Mouse (Mus musculus): ENCODE data around the gene Gne. TPM values are rescaled to one million over a fixed set of nuclear protein-coding genes. Genes with fewer than 3 reads are reported as not detected.

Gne gene
- polyA plus RNA-seq, 1 experiment, result 11.5 TPM

- TF ChIP-seq CTCF (IDR thresholded peaks at IDR 0.05; ENCODE audit: low read depth, low read length) (no peak), POLR2A (IDR thresholded peaks at IDR 0.05; ENCODE audit: borderline replicate concordance, low read depth, low read length) (no peak)
- H3K4me3 ChIP-seq (ENCODE audit: insufficient read depth, low read length), result no peak overlapping the region
- H3K4me1 ChIP-seq (ENCODE audit: control insufficient read depth, insufficient read depth, low read length), result 0 out of 2 replicates have a peak, but pooled peaks cover 2% of the 10 kb centered on the region
- no peak overlapping the region for H3K27ac ChIP-seq (ENCODE audit: insufficient read depth, low read depth, low read length)
These were observed 22.4 kb upstream of the Gne start for GRCm38 (mm10) chr4:44106297-44106821.

GRCm38 (mm10) chr4:44104195-44104917 is 20.4 kb upstream of the Gne start:
- Histone ChIP-seq H3K4me3 (ENCODE audit: insufficient read depth, low read length) (no peak overlapping the region), H3K27ac (ENCODE audit: insufficient read depth, low read depth, low read length) (no peak overlapping the region), H3K4me1 (ENCODE audit: control insufficient read depth, insufficient read depth, low read length) (0 out of 2 replicates have a peak, but pooled peaks cover 2% of the 10 kb centered on the region)
- TF ChIP-seq POLR2A (IDR thresholded peaks at IDR 0.05; ENCODE audit: borderline replicate concordance, low read depth, low read length), result no peak
- TF ChIP-seq CTCF (IDR thresholded peaks at IDR 0.05; ENCODE audit: low read depth, low read length), result no peak

GRCm38 (mm10) chr4:44103620-44104019 is 19.6 kb upstream of the Gne start:
- no peak for TF ChIP-seq CTCF (IDR thresholded peaks at IDR 0.05; ENCODE audit: low read depth, low read length)
- TF ChIP-seq POLR2A (IDR thresholded peaks at IDR 0.05; ENCODE audit: borderline replicate concordance, low read depth, low read length), result no peak
- Histone ChIP-seq H3K27ac (ENCODE audit: insufficient read depth, low read depth, low read length) (no peak overlapping the region), H3K4me1 (ENCODE audit: control insufficient read depth, insufficient read depth, low read length) (0 out of 2 replicates have a peak, but pooled peaks cover 2% of the 10 kb centered on the region), H3K4me3 (ENCODE audit: insufficient read depth, low read length) (no peak overlapping the region)

GRCm38 (mm10) chr4:44097576-44098335 is 13.8 kb upstream of the Gne start:
- Histone ChIP-seq H3K27ac (ENCODE audit: insufficient read depth, low read depth, low read length) (no peak overlapping the region), H3K4me1 (ENCODE audit: control insufficient read depth, insufficient read depth, low read length) (no peaks in the 10 kb centered on the region), H3K4me3 (ENCODE audit: insufficient read depth, low read length) (no peak overlapping the region)
- TF ChIP-seq POLR2A (IDR thresholded peaks at IDR 0.05; ENCODE audit: borderline replicate concordance, low read depth, low read length) (no peak), CTCF (IDR thresholded peaks at IDR 0.05; ENCODE audit: low read depth, low read length) (no peak)

GRCm38 (mm10) chr4:44094475-44094874 is 10.5 kb upstream of the Gne start:
- H3K4me1 ChIP-seq (ENCODE audit: control insufficient read depth, insufficient read depth, low read length), result no peaks in the 10 kb centered on the region
- no peak overlapping the region for H3K4me3 ChIP-seq (ENCODE audit: insufficient read depth, low read length)
- no peak overlapping the region for H3K27ac ChIP-seq (ENCODE audit: insufficient read depth, low read depth, low read length)
- TF ChIP-seq POLR2A (IDR thresholded peaks at IDR 0.05; ENCODE audit: borderline replicate concordance, low read depth, low read length), result no peak
- no peak for TF ChIP-seq CTCF (IDR thresholded peaks at IDR 0.05; ENCODE audit: low read depth, low read length)

GRCm38 (mm10) chr4:44092359-44092758 is 8.4 kb upstream of the Gne start:
- no peak overlapping the region for H3K27ac ChIP-seq (ENCODE audit: insufficient read depth, low read depth, low read length)
- TF ChIP-seq POLR2A (IDR thresholded peaks at IDR 0.05; ENCODE audit: borderline replicate concordance, low read depth, low read length) (no peak), CTCF (IDR thresholded peaks at IDR 0.05; ENCODE audit: low read depth, low read length) (no peak)
- H3K4me3 ChIP-seq (ENCODE audit: insufficient read depth, low read length), result no peak overlapping the region
- H3K4me1 ChIP-seq (ENCODE audit: control insufficient read depth, insufficient read depth, low read length), result no peaks in the 10 kb centered on the region

GRCm38 (mm10) chr4:44085566-44085965 is 1.6 kb upstream of the Gne start:
- Histone ChIP-seq H3K4me1 (ENCODE audit: control insufficient read depth, insufficient read depth, low read length) (no peaks in the 10 kb centered on the region), H3K27ac (ENCODE audit: insufficient read depth, low read depth, low read length) (no peak overlapping the region), H3K4me3 (ENCODE audit: insufficient read depth, low read length) (no peak overlapping the region)
- TF ChIP-seq POLR2A (IDR thresholded peaks at IDR 0.05; ENCODE audit: borderline replicate concordance, low read depth, low read length) (no peak), CTCF (IDR thresholded peaks at IDR 0.05; ENCODE audit: low read depth, low read length) (no peak)

- Histone ChIP-seq H3K27ac (ENCODE audit: insufficient read depth, low read depth, low read length) (no peak overlapping the region), H3K4me3 (ENCODE audit: insufficient read depth, low read length) (no peak overlapping the region), H3K4me1 (ENCODE audit: control insufficient read depth, insufficient read depth, low read length) (no peaks in the 10 kb centered on the region)
- TF ChIP-seq CTCF (IDR thresholded peaks at IDR 0.05; ENCODE audit: low read depth, low read length) (no peak), POLR2A (IDR thresholded peaks at IDR 0.05; ENCODE audit: borderline replicate concordance, low read depth, low read length) (no peak)
These were observed 787 bp upstream of the Gne start for GRCm38 (mm10) chr4:44084602-44085325.

- Histone ChIP-seq H3K27ac (ENCODE audit: insufficient read depth, low read depth, low read length) (no peak overlapping the region), H3K4me3 (ENCODE audit: insufficient read depth, low read length) (no peak overlapping the region)
- TF ChIP-seq POLR2A (IDR thresholded peaks at IDR 0.05; ENCODE audit: borderline replicate concordance, low read depth, low read length), result no peak
- no peak for TF ChIP-seq CTCF (IDR thresholded peaks at IDR 0.05; ENCODE audit: low read depth, low read length)
These were observed 5.5 kb downstream of the Gne start for GRCm38 (mm10) chr4:44078358-44078933.

More at GRCm38 (mm10) chr4:44078358-44078933, 5.5 kb downstream of the Gne start:
- 0 out of 2 replicates have a peak, but pooled peaks cover 2% of the 10 kb centered on the region for H3K4me1 ChIP-seq (ENCODE audit: control insufficient read depth, insufficient read depth, low read length)
